Mouse (Mus musculus) spleen, postnatal 0 days (tissue): Measurements from ENCODE around the gene Dennd6a. TPM values are rescaled to one million over a fixed set of nuclear protein-coding genes. Genes with fewer than 3 reads are reported as not detected.

Experiments used
- polyA plus RNA-seq: library from polyadenylated mRNA; unstranded; fragments of >200 nt; fragmentation: Nextera tagmentation; extraction: Ambion mirVana; gene quantifications from 2 replicates; pipeline ENCODE4 v1.2.1, GENCODE M21; 2015

Dennd6a gene
- polyA plus RNA-seq = 23.1 and 25.3 TPM in 2 replicates

DNA sequence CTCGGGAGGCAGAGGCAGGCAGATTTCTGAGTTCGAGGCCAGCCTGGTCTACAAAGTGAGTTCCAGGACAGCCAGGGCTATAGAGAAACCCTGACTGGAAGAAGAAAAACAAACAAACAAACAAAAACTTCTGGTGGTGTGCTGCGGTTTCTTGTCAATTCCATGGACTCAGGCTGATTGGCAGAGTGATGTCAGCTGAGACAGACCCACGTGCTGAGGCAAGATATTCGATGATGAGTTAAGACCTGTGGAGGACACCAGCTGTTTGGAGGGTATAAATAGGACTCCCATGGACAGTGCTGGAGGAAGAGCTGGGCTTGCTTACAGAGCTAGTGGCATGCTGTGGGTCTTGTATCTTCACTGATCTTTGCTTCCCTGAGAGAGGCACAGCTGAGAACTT lies at the start of gene Dennd6a:
Gene Dennd6a (plus strand): TSS at position 301 of the 400 bp plus-strand sequence.

DNA sequence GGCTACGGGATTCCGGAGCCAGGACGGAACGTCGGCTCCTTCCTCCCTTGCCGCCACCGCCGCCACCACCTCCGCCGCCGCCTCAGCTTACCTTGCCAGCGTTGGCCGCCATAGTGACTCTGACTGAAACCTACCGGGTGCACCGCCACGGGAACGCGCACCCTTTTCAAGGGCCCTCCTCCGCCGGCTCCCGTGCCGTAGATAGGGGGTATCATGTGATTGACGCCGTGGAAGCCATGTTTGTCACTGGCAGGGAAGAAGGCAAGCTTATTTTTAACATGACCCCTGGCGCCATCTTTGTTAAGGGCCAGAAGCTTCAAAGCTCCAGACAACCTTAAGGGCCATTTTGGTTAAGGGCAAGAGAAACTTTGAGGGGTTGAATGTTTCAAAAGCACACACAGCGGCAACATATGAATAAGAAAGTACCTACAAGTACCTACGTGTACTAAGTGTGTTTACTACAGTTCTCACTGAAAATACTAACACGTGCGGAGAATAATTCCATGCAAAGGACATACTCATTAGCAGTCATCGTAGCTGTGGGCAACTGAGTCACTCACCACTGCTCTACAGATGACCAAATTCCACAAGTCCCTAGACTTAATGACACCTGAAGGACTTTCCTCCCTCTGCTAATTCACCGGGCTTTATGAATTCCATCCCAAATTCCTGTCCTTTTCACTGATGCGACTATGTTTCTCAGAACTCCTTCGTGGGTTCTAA lies 38.7 kb upstream of the Dennd6a start, which contains the start of gene Slmap:
Gene Slmap (minus strand): TSS at position 175 of the 723 bp plus-strand sequence.

DNA sequence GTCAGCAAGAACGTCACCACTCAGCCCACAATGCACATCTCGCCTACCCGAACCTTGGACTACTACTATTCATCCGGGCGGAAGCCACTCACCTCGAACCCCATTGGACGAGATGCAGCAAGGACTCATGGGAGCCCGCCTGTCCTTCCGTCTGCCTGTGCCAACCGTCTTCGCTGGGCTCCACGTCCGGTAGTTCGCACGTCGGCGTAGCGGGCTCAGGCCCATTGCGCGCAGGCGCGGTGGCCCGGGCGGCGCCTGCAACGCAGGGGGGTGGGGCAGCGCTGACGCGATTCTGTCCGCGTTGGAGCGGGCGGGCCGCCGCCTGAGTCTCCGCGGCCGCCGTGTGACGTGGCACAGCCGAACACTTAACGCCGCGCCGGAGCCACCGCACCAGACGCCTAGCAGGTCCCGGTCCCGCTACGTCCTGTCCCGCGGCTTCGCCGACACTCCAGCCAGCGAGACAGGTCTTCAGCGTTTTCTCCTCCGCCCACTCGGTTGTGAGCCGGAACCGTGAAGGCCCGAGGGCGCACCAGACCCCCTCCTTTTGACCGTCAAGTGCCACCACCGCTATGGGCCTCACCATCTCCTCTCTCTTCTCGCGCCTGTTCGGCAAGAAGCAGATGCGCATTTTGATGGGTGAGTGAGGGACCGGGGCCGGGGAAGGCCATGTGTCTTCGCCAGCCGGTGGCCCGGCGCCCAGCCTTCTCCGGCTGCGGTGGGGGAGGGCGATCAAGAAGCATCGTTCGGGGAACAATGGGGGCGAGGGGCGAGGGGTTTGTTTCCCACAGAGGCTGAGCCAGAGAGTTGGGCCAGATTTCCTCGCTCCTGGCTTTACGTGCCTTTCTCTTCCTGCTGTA lies 64.4 kb downstream of the Dennd6a start, which contains the start of gene Arf4:
Gene Arf4 (plus strand): TSS at position 224 of the 857 bp plus-strand sequence.

DNA sequence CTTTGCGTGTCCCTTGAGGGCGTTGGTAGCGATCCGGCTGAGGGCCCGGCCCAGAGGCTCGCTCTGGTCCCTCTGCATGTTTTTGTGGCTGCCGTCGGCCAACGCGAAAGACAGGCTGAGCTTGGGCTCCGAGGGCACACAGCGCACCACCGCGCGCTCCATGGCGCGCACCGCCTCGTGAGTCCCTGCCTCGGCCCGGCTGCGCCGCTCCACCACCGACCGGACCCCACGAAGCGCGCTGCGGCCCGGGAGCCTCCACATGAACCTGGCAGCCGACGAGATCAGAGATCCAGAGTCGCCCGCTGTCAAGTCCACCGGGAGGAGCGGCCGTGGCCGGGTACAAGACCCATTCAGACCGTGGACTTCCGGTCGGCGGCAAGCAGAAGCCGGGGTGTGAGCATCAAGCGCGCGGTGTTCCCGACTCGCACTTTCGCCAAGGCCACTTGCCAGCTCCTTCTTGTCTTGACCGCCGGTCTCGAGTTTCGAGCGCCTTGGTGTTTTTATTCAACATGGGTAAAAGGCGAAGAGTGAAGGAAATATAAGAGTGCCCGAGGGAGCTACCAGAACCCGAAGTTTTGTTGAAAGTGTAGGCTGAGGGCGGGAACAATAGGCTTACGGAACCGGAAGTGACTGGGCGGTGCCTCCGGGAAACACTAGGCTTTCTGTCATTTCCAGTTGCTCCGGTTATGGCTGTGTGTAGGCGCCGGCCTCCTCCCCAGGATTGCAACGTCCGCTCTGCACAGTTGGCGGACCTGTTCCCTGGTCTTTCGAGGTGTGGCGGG lies 95.8 kb downstream of the Dennd6a start, which contains the start of gene Pde12:
Gene Pde12 (minus strand): TSS at position 592 of the 782 bp plus-strand sequence.

Other genes with a start within 250 kb of the Dennd6a start
- gene Slmap, start 38.9 kb upstream of the Dennd6a start, polyA plus RNA-seq = 19.6 and 20.4 TPM in 2 replicates
- gene Arf4, start 64.2 kb downstream of the Dennd6a start, polyA plus RNA-seq = 134 and 156 TPM in 2 replicates
- gene Pde12, start 96.0 kb downstream of the Dennd6a start, polyA plus RNA-seq = 7.5 and 7.6 TPM in 2 replicates
- gene Dnah12, start 119.4 kb downstream of the Dennd6a start, polyA plus RNA-seq = 0.05 TPM in 2 replicates